Mouse (Mus musculus) heart, postnatal 0 days (tissue): ENCODE measurements around the gene 4930402H24Rik.

Experiments
- CTCF ChIP-seq: IDR thresholded peaks from 2 replicates; pipeline ENCODE4 v1.5.1; 2016; ENCODE audit warnings: antibody characterized with exemption, control low read depth, low read depth
- EP300 ChIP-seq: IDR thresholded peaks from 2 replicates; pipeline ENCODE4 v1.6.1; 2016; ENCODE audit warnings: antibody characterized with exemption, low read depth

GRCm38 (mm10) chr2:130656536-130656935 is 249.7 kb downstream of the 4930402H24Rik start:
- no peak for TF ChIP-seq CTCF
- TF ChIP-seq EP300, result no peak
